Comparison of ENCODE assay signal across 11 mouse cellular contexts in genomic region chr4:43693806-43694241, GRCm38 (mm10). TPM values are rescaled to one million over a fixed set of nuclear protein-coding genes. Genes with fewer than 3 reads are reported as not detected.
DNase-seq lines count a peak whose midpoint lies in the region; ATAC-seq and TF ChIP-seq lines count a peak whose summit lies in the region.
"Had no signal": no experiment of that assay in that cellular context is flagged by ENCODE, and none has a peak within 500 bp of the region (broad histone marks: within the 10 kb centered on the region; RNA-seq: fewer than 3 reads in every experiment).

No protein-coding gene starts in this region.

- no peaks in the 10 kb centered on the region for H3K4me1 ChIP-seq in lung, embryonic 14.5 days (ENCODE audit: insufficient read depth)
- H3K4me1 ChIP-seq in forebrain, embryonic 15.5 days = no peaks in the 10 kb centered on the region
- H3K4me1 ChIP-seq: midbrain, embryonic 13.5 days had no signal

- no peak overlapping the region for H3K4me2 ChIP-seq in lung, embryonic 14.5 days
- H3K4me2 ChIP-seq in forebrain, embryonic 15.5 days (replicated peaks) = no peak overlapping the region
- H3K4me2 ChIP-seq: midbrain, embryonic 13.5 days had no signal

- peak; percentile 76 for ATAC-seq in common myeloid progenitor, adult 5-6 weeks (replicated peaks; ENCODE audit: low read depth, poor library complexity, severe bottlenecking)
- 0 out of 2 replicates have a peak, but pooled peaks have one; percentile 28 for ATAC-seq in lung, embryonic 14.5 days (ENCODE audit: insufficient read depth)
- ATAC-seq in forebrain, embryonic 15.5 days (replicated peaks) = no peak
- ATAC-seq: midbrain, embryonic 13.5 days had no signal

- H3K27ac ChIP-seq in lung, embryonic 14.5 days (ENCODE audit: low read depth) = no peak overlapping the region
- no peak overlapping the region for H3K27ac ChIP-seq in forebrain, embryonic 15.5 days (replicated peaks)
- H3K27ac ChIP-seq: midbrain, embryonic 13.5 days had no signal

- 56% methylated on average over 5 of the region's 5 CpGs for WGBS in lung, embryonic 14.5 days
- WGBS in forebrain, embryonic 15.5 days = 80% methylated on average over 5 of the region's 5 CpGs

- H3K9ac ChIP-seq in lung, embryonic 14.5 days = no peak overlapping the region
- no peak overlapping the region for H3K9ac ChIP-seq in forebrain, embryonic 15.5 days (replicated peaks)
- H3K9ac ChIP-seq: midbrain, embryonic 13.5 days had no signal

- H3K4me3 ChIP-seq in lung, embryonic 14.5 days (ENCODE audit: low read depth, low read length) = no peak overlapping the region
- no peak overlapping the region for H3K4me3 ChIP-seq in forebrain, embryonic 15.5 days
- H3K4me3 ChIP-seq: midbrain, embryonic 13.5 days had no signal

- no peaks in the 10 kb centered on the region for H3K36me3 ChIP-seq in lung, embryonic 14.5 days (ENCODE audit: insufficient read depth)
- H3K36me3 ChIP-seq in forebrain, embryonic 15.5 days = peaks cover 19% of the 10 kb centered on the region

- peak; percentile 45 for DNase-seq in urinary bladder, postnatal 25 days (ENCODE audit: low spot score)
- DNase-seq in urinary bladder, postnatal 10 days (ENCODE audit: low spot score) = no peak
- DNase-seq in lung, embryonic 14.5 days = no peak
- DNase-seq in right cerebral cortex, postnatal 36 days (ENCODE audit: low spot score in 2 of 2) = no peak
- no peak for DNase-seq in layer of hippocampus, adult 8-10 months (ENCODE audit: low spot score in 2 of 2)
- DNase-seq: spleen, adult 18-20 months had no signal

- H3K27me3 ChIP-seq in lung, embryonic 14.5 days (ENCODE audit: insufficient read depth, low read length) = no peaks in the 10 kb centered on the region
- no peaks in the 10 kb centered on the region for H3K27me3 ChIP-seq in forebrain, embryonic 15.5 days
- H3K27me3 ChIP-seq: midbrain, embryonic 13.5 days had no signal

- H3K9me3 ChIP-seq in lung, embryonic 14.5 days (ENCODE audit: low read depth, low read length) = no peaks in the 10 kb centered on the region
- no peaks in the 10 kb centered on the region for H3K9me3 ChIP-seq in forebrain, embryonic 15.5 days
- H3K9me3 ChIP-seq: midbrain, embryonic 13.5 days had no signal

- no peak for TF ChIP-seq CTCF in lung, embryonic 14.5 days (IDR thresholded peaks at IDR 0.05; ENCODE audit: low read depth)

RNA-seq across cellular contexts. Expression of gene Olfr70, which starts 6.8 kb away (rescaled TPM):
- not detected in 2 replicates for total RNA-seq in common myeloid progenitor, adult 5-6 weeks (2017)
- not detected in 2 replicates for polyA plus RNA-seq in lung, embryonic 14.5 days (2014; fragmentation: Nextera tagmentation; extraction: Ambion mirVana)
- total RNA-seq in layer of hippocampus, adult 8-10 months (2022) = not detected
- not detected in 2 replicates for polyA plus RNA-seq in forebrain, embryonic 15.5 days (2015; fragmentation: Nextera tagmentation; extraction: Ambion mirVana)
- total RNA-seq: layer of hippocampus, postnatal 25 days had no signal
- polyA plus RNA-seq: gonadal fat pad, adult 2 months; midbrain, embryonic 13.5 days had no signal

RNA-seq across cellular contexts. Expression of gene Olfr71, which starts 16.2 kb away (rescaled TPM):
- total RNA-seq in common myeloid progenitor, adult 5-6 weeks (2017) = not detected in 2 replicates
- polyA plus RNA-seq in lung, embryonic 14.5 days (2014; fragmentation: Nextera tagmentation; extraction: Ambion mirVana) = not detected in 2 replicates
- not detected for total RNA-seq in layer of hippocampus, adult 8-10 months (2022)
- not detected in 2 replicates for polyA plus RNA-seq in forebrain, embryonic 15.5 days (2015; fragmentation: Nextera tagmentation; extraction: Ambion mirVana)
- total RNA-seq: layer of hippocampus, postnatal 25 days had no signal
- polyA plus RNA-seq: gonadal fat pad, adult 2 months had no signal

RNA-seq across cellular contexts. Expression of gene Fam221b, which starts 24.9 kb away (rescaled TPM):
- total RNA-seq in common myeloid progenitor, adult 5-6 weeks (2017) = 0.55 and 0.92 TPM in 2 replicates
- polyA plus RNA-seq in lung, embryonic 14.5 days (2014; fragmentation: Nextera tagmentation; extraction: Ambion mirVana) = 3.2 and 3.4 TPM in 2 replicates
- 1 to 10 TPM in 3 of 4 experiments, under 1 TPM in 1; 0.84 to 1.5 (median 1.1) TPM for total RNA-seq in layer of hippocampus, adult 8-10 months (2022)
- polyA plus RNA-seq in forebrain, embryonic 15.5 days (2015; fragmentation: Nextera tagmentation; extraction: Ambion mirVana) = 1.6 and 1.7 TPM in 2 replicates

RNA-seq across cellular contexts. Expression of gene Tmem8b, which starts 25.1 kb away (rescaled TPM):
- total RNA-seq in common myeloid progenitor, adult 5-6 weeks (2017) = 1.4 and 2.5 TPM in 2 replicates
- polyA plus RNA-seq in lung, embryonic 14.5 days (2014; fragmentation: Nextera tagmentation; extraction: Ambion mirVana) = 2.8 and 3.5 TPM in 2 replicates
- 10 to 100 TPM; 66.0 to 71.0 (median 68.4) TPM for total RNA-seq in layer of hippocampus, adult 8-10 months (2022)
- polyA plus RNA-seq in forebrain, embryonic 15.5 days (2015; fragmentation: Nextera tagmentation; extraction: Ambion mirVana) = 16.2 TPM in 2 replicates

RNA-seq across cellular contexts. Expression of gene Hrct1, which starts 33.2 kb away (rescaled TPM):
- total RNA-seq in common myeloid progenitor, adult 5-6 weeks (2017) = not detected in 2 replicates
- 0.58 and 0.93 TPM in 2 replicates for polyA plus RNA-seq in lung, embryonic 14.5 days (2014; fragmentation: Nextera tagmentation; extraction: Ambion mirVana)
- 1 to 10 TPM in 2 of 4 experiments, under 1 TPM in 2; 0.53 to 1.3 (median 0.93) TPM for total RNA-seq in layer of hippocampus, adult 8-10 months (2022)
- polyA plus RNA-seq in forebrain, embryonic 15.5 days (2015; fragmentation: Nextera tagmentation; extraction: Ambion mirVana) = 0.19 and 0.42 TPM in 2 replicates
